Mouse (Mus musculus): Measurements from ENCODE around the gene Gapt. TPM values are rescaled to one million over a fixed set of nuclear protein-coding genes. Genes with fewer than 3 reads are reported as not detected.

The Gapt gene
- polyA plus RNA-seq, 1 experiment: 0.83 TPM

- no peak for DNase-seq (ENCODE audit: low spot score)
Measured at GRCm38 (mm10) chr13:110346707-110347106, 10.3 kb downstream of the Gapt start.

GRCm38 (mm10) chr13:110342602-110343001 is 14.4 kb downstream of the Gapt start:
- DNase-seq (ENCODE audit: low spot score): no peak

- no peak for DNase-seq (ENCODE audit: low spot score)
Measured at GRCm38 (mm10) chr13:110332958-110333597, 23.9 kb downstream of the Gapt start.

- no peak for DNase-seq (ENCODE audit: low spot score)
Measured at GRCm38 (mm10) chr13:110318746-110319145, 38.3 kb downstream of the Gapt start.

GRCm38 (mm10) chr13:110307188-110307587 is 49.8 kb downstream of the Gapt start:
- DNase-seq (ENCODE audit: low spot score): no peak

Other genes with a start within 250 kb of the Gapt start
- 0.50 and 0.75 TPM in 2 replicates for gene Rab3c, start 76.2 kb downstream of the Gapt start, polyA plus RNA-seq (2012; rRNA removed)
- gene Plk2, start 37.8 kb upstream of the Gapt start, polyA plus RNA-seq (2012; rRNA removed): 27.9 and 28.3 TPM in 2 replicates

Data from urinary bladder, adult 2 months (tissue).